ENCODE assay signal across 8 mouse cellular contexts in the genomic region with DNA sequence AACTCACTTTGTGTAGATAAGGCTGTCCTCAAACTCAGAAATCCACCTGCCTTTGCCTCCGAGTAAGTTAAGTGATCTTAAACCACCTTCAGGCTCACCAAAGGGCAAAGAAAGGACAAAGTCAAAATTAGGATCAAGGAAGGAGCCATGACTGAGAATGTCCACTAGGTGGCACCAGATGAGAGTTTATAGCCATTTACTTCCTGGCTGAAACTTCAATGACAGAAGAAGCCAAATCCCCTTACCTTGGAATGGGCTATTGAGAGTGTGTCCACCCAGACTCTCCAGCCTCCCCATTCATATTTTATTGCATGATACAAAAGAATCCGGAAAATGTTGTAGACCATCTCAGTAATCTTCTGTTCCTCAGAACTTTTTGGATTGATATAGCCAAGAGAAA.
DNase-seq lines count a peak whose midpoint lies in the region; ATAC-seq and TF ChIP-seq lines count a peak whose summit lies in the region.

No protein-coding gene starts in this region.

- TF ChIP-seq RAD21 in MEL (IDR thresholded peaks at IDR 0.05; ENCODE audit: low read depth, low read length), result peak; percentile 96

- H3K4me2 ChIP-seq in forebrain, embryonic 14.5 days (ENCODE audit: low read length), result no peak overlapping the region
- no peak overlapping the region for H3K4me2 ChIP-seq in midbrain, embryonic 16.5 days (ENCODE audit: low read length)

- WGBS in forebrain, embryonic 14.5 days, result 24% methylated on average over 2 of the region's 2 CpGs
- 16% methylated on average over 2 of the region's 2 CpGs for WGBS in midbrain, embryonic 16.5 days

- H3K27ac ChIP-seq in MEL (ENCODE audit: control insufficient read depth, low read depth, low read length), result no peak overlapping the region
- H3K27ac ChIP-seq in forebrain, embryonic 14.5 days (ENCODE audit: low read depth, low read length), result no peak overlapping the region
- H3K27ac ChIP-seq in midbrain, embryonic 16.5 days (ENCODE audit: low read length), result no peak overlapping the region

- no peak overlapping the region for H3K9ac ChIP-seq in MEL (ENCODE audit: control insufficient read depth, low read depth, low read length, poor library complexity, severe bottlenecking)
- H3K9ac ChIP-seq in forebrain, embryonic 14.5 days (ENCODE audit: low read length), result no peak overlapping the region
- H3K9ac ChIP-seq in midbrain, embryonic 16.5 days (ENCODE audit: low read depth, low read length), result no peak overlapping the region

- ATAC-seq in forebrain, embryonic 14.5 days, result peak; percentile 55; the same call in 1 of the 2 replicates
- peak; percentile 75 for ATAC-seq in midbrain, embryonic 16.5 days

- H3K27me3 ChIP-seq in MEL (ENCODE audit: control insufficient read depth in 1 of 2, insufficient read depth in 2 of 2, low read length in 2 of 2), result no peaks in the 10 kb centered on the region; a peak in 1 of 4 replicates
- no peaks in the 10 kb centered on the region for H3K27me3 ChIP-seq in forebrain, embryonic 14.5 days (replicated peaks; ENCODE audit: control insufficient read depth, insufficient read depth, low read length)
- no peaks in the 10 kb centered on the region for H3K27me3 ChIP-seq in midbrain, embryonic 16.5 days (ENCODE audit: control insufficient read depth, insufficient read depth, low read depth, low read length)

- H3K4me3 ChIP-seq in MEL (ENCODE audit: control insufficient read depth in 1 of 2, insufficient read depth in 1 of 2, low read depth in 2 of 2, low read length in 2 of 2), result no peak overlapping the region
- no peak overlapping the region for H3K4me3 ChIP-seq in forebrain, embryonic 14.5 days (ENCODE audit: low read depth, low read length)
- H3K4me3 ChIP-seq in midbrain, embryonic 16.5 days (ENCODE audit: low read depth, low read length), result no peak overlapping the region

- TF ChIP-seq POLR2A in MEL (IDR thresholded peaks at IDR 0.05; ENCODE audit: control insufficient read depth in 1 of 2, insufficient read depth in 1 of 2, low read depth in 1 of 2, low read length in 2 of 2, poor library complexity in 1 of 2), result no peak

- no peak for TF ChIP-seq EP300 in MEL (IDR thresholded peaks at IDR 0.05; ENCODE audit: low read depth in 1 of 2, low read length in 2 of 2)

- peak; percentile 32 for DNase-seq in layer of hippocampus, adult 9-10 months (ENCODE audit: low spot score)
- no peak for DNase-seq in layer of hippocampus, postnatal 36 days
- peak; percentile 73 for DNase-seq in MEL (ENCODE audit: low read depth, low spot score)
- peak; percentile 28 for DNase-seq in c-Kit-positive CD71-negative TER-119-negative erythroid progenitor cells, embryonic 14.5 days (ENCODE audit: low read depth)
- DNase-seq in forebrain, embryonic 14.5 days (ENCODE audit: low spot score), result peak; percentile 76
- peak; percentile 24 to 46 for DNase-seq in layer of hippocampus, postnatal 14 days (ENCODE audit: low spot score in 2 of 2)
- DNase-seq in spleen, adult 12 weeks (ENCODE audit: low spot score), result no peak

- H3K9me3 ChIP-seq in MEL (replicated peaks; ENCODE audit: insufficient read depth, low read length), result no peaks in the 10 kb centered on the region
- H3K9me3 ChIP-seq in forebrain, embryonic 14.5 days (replicated peaks; ENCODE audit: control insufficient read depth, low read length), result no peaks in the 10 kb centered on the region
- H3K9me3 ChIP-seq in midbrain, embryonic 16.5 days (replicated peaks; ENCODE audit: control insufficient read depth, low read length, poor library complexity, severe bottlenecking), result no peaks in the 10 kb centered on the region

- no peaks in the 10 kb centered on the region for H3K36me3 ChIP-seq in MEL (ENCODE audit: control insufficient read depth in 1 of 2, insufficient read depth in 2 of 2, low read length in 2 of 2)
- H3K36me3 ChIP-seq in forebrain, embryonic 14.5 days (ENCODE audit: control insufficient read depth, insufficient read depth, low read length), result peaks cover 40% of the 10 kb centered on the region
- H3K36me3 ChIP-seq in midbrain, embryonic 16.5 days (ENCODE audit: control insufficient read depth, insufficient read depth, low read length), result peaks cover 16% of the 10 kb centered on the region

- H3K4me1 ChIP-seq in MEL (ENCODE audit: control insufficient read depth in 1 of 2, insufficient read depth in 2 of 2, low read length in 2 of 2), result no peaks in the 10 kb centered on the region
- no peaks in the 10 kb centered on the region for H3K4me1 ChIP-seq in forebrain, embryonic 14.5 days (ENCODE audit: control insufficient read depth, insufficient read depth, low read length)
- no peaks in the 10 kb centered on the region for H3K4me1 ChIP-seq in midbrain, embryonic 16.5 days (ENCODE audit: control insufficient read depth, insufficient read depth, low read length)

- H3K79me2 ChIP-seq in MEL (ENCODE audit: control insufficient read depth, insufficient read depth, low read length, poor library complexity), result no peaks in the 10 kb centered on the region

- TF ChIP-seq CTCF in MEL (IDR thresholded peaks at IDR 0.05 in 2 of 3, conservative IDR thresholded peaks at IDR 0.05 in 1 of 3; ENCODE audit: control insufficient read depth in 1 of 3, insufficient read depth in 1 of 3, low read depth in 2 of 3, low read length in 3 of 3, poor library complexity in 1 of 3, severe bottlenecking in 1 of 3), result peak; percentile 41 to 90 (median 75)

TF ChIP-seq in MEL, 35 proteins besides CTCF, POLR2A, EP300 and RAD21:
- TF ChIP-seq ELF1 (IDR thresholded peaks at IDR 0.05; ENCODE audit: low read depth, low read length) (peak; percentile 29; the same call in 1 of the 2 replicates), KAT2A (conservative IDR thresholded peaks at IDR 0.05; ENCODE audit: low read depth, low read length) (no peak), ZC3H11A (IDR thresholded peaks at IDR 0.05; ENCODE audit: low read depth, low read length) (peak; percentile 94), SMC3 (IDR thresholded peaks at IDR 0.05; ENCODE audit: low read depth, low read length) (peak; percentile 96), SIN3A (IDR thresholded peaks at IDR 0.05; ENCODE audit: low read length) (peak; percentile 35; the same call in 1 of the 2 replicates)

Comparison
In these comparisons a context has a peak if more than half of its experiments do, and no peak if none do; other contexts are left out.
1. DNase-seq: peak in layer of hippocampus, adult 9-10 months (single experiment), MEL (single experiment), c-Kit-positive CD71-negative TER-119-negative erythroid progenitor cells, embryonic 14.5 days (single experiment), forebrain, embryonic 14.5 days (single experiment) and layer of hippocampus, postnatal 14 days (2 of 2); none in layer of hippocampus, postnatal 36 days (0 of 2) and spleen, adult 12 weeks (single experiment).